Mouse (Mus musculus) cortical plate, adult 2 months (tissue): ENCODE data around the gene Aftph. TPM values are rescaled to one million over a fixed set of nuclear protein-coding genes. Genes with fewer than 3 reads are reported as not detected.
"Not testable (repeated sequence)": the region's sequence is repeated elsewhere in the genome, so short reads cannot be mapped to it uniquely, and the experiment has no call there.

Source experiments
- H3K27ac ChIP-seq: fragments of 200-500 bp; 2 replicates; pipeline ENCODE4 v1.5.1; 2012; ENCODE audit warnings: low read length, control low read depth, inconsistent platforms; ENCODE audit not compliant: insufficient read depth
- H3K4me1 ChIP-seq: fragments of 200-500 bp; 2 replicates; pipeline ENCODE4 v1.6.1; 2011; ENCODE audit warnings: low read length; ENCODE audit not compliant: control insufficient read depth, insufficient read depth
- H3K4me3 ChIP-seq: fragments of 200-500 bp; 2 replicates; pipeline ENCODE4 v1.5.1; 2011; ENCODE audit warnings: mild to moderate bottlenecking, low read length, control low read depth; ENCODE audit not compliant: insufficient read depth
- CTCF ChIP-seq: fragments of 200-500 bp; IDR thresholded peaks from 2 replicates; pipeline ENCODE4 v1.5.1; 2011; ENCODE audit warnings: mild to moderate bottlenecking, control low read depth, low read length; ENCODE audit not compliant: insufficient read depth; ENCODE audit errors: extremely low read depth
- POLR2A ChIP-seq: fragments of 200-500 bp; IDR thresholded peaks from 2 replicates; pipeline ENCODE4 v1.6.1; 2011; ENCODE audit warnings: mild to moderate bottlenecking, low read length, control low read depth; ENCODE audit not compliant: insufficient read depth; ENCODE audit errors: extremely low read depth
- polyA plus RNA-seq: library from polyadenylated mRNA; depleted of rRNA; stranded (reverse); fragments of >200 nt; gene quantifications from 2 replicates; pipeline ENCODE4 v1.2.3, GENCODE M21; 2012

The Aftph gene
- polyA plus RNA-seq, 1 experiment: 82.7 TPM

DNA sequence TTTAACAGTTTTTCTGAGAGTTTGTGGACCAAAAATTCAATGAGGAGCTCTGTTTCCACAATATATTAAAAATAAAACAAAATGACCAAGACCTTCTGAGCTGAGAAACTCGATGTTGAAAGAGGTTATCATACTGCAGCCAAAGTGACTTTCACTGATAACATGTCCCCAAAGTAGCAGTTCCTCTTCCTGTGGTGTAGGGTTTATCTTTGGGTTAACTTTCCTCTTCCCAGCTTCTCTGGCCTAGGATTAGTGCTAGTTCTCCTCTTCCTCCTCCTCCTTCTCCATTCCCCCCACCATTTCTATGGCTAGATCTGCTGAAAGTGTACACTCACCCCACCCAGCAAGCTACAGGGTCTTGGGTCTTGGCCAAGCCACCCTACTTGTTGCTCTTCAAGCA is 36.9 kb upstream of the Aftph start:
- H3K27ac ChIP-seq: no peak overlapping the region
- no peak overlapping the region for H3K4me3 ChIP-seq
- no peaks in the 10 kb centered on the region for H3K4me1 ChIP-seq
- TF ChIP-seq POLR2A: no peak

- no peak overlapping the region for H3K27ac ChIP-seq
- no peaks in the 10 kb centered on the region for H3K4me1 ChIP-seq
- no peak for TF ChIP-seq POLR2A
- no peak for TF ChIP-seq CTCF
- no peak overlapping the region for H3K4me3 ChIP-seq
Measured at GRCm38 (mm10) chr11:20776668-20777067, 35.3 kb upstream of the Aftph start.

DNA sequence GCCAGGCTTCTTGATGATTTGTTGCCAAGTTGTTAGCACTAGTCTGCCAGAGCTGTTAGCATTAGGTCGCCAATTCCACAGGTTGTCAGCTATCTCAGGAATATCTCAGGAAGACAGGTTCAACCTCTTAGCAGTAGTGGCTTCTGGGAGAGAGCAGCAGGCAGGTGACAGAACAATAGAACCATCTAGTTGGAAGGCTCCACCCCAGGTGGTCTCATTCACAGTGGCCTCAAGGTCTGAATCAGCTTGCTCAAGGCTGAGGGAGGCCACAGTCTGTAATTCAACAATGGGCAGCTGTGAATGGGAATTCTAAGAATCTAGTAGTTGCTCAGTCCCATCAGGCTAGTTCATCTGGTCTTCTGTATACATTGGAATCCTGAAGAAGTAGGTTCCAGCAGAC is 31.3 kb upstream of the Aftph start:
- TF ChIP-seq POLR2A (no peak), CTCF (no peak)
- Histone ChIP-seq H3K27ac (no peak overlapping the region), H3K4me1 (no peaks in the 10 kb centered on the region), H3K4me3 (no peak overlapping the region)

DNA sequence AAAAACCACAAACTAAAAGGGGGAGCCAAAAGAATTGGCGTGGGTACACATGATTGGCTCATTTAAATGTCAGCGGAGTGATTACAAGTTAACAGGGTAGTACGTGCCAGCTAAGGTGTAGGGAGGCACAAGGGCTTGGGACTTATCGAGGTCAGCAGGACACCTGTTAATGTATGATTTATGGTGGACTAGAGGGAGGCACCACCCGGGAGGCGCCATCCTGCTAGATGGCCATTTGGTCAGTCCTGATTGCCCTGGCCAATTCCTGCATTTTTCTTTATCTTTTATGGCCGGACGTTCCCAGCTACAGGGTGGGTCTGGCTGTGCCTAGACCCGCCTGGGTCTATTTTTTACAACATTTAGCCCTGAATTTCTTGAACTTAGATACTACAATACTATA is 30.4 kb upstream of the Aftph start:
- not testable (repeated sequence) for H3K4me1 ChIP-seq

DNA sequence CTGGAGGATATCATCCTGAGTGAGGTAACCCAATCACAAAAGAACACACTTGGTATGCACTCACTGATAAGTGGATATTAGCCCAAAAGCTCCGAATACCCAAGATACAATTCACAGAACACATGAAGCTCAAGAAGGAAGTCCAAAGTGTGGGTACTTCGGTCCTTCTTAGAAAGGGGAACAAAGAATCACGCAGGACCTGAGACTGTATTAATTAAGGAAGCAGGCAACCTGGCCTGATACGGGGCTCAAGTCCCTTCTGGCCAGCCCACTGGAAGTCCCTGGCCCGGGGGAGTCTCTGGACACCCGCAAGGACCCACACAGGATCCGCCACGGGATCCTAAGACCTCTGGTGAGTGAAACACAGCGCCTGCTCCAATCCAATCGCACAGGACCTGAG is 20.6 kb upstream of the Aftph start:
- H3K27ac ChIP-seq, H3K4me1 ChIP-seq, H3K4me3 ChIP-seq: not testable (repeated sequence)

More for the DNA sequence above, 30.4 kb upstream of the Aftph start:
- not testable (repeated sequence) for H3K4me3 ChIP-seq, H3K27ac ChIP-seq

- Histone ChIP-seq H3K27ac (no peak overlapping the region), H3K4me3 (no peak overlapping the region), H3K4me1 (no peaks in the 10 kb centered on the region)
- TF ChIP-seq POLR2A (no peak), CTCF (no peak)
Measured at GRCm38 (mm10) chr11:20750573-20750972, 9.2 kb upstream of the Aftph start.

- no peak for TF ChIP-seq POLR2A
- H3K27ac ChIP-seq: no peak overlapping the region
- no peaks in the 10 kb centered on the region for H3K4me1 ChIP-seq
- no peak overlapping the region for H3K4me3 ChIP-seq
Measured at GRCm38 (mm10) chr11:20743353-20743752, 2.0 kb upstream of the Aftph start.

- peak overlapping the region; percentile 95 for H3K27ac ChIP-seq
- no peaks in the 10 kb centered on the region for H3K4me1 ChIP-seq
- H3K4me3 ChIP-seq: peak overlapping the region; percentile 99
- TF ChIP-seq POLR2A (no peak), CTCF (no peak)
Measured at GRCm38 (mm10) chr11:20742361-20742897, 1.0 kb upstream of the Aftph start.

DNA sequence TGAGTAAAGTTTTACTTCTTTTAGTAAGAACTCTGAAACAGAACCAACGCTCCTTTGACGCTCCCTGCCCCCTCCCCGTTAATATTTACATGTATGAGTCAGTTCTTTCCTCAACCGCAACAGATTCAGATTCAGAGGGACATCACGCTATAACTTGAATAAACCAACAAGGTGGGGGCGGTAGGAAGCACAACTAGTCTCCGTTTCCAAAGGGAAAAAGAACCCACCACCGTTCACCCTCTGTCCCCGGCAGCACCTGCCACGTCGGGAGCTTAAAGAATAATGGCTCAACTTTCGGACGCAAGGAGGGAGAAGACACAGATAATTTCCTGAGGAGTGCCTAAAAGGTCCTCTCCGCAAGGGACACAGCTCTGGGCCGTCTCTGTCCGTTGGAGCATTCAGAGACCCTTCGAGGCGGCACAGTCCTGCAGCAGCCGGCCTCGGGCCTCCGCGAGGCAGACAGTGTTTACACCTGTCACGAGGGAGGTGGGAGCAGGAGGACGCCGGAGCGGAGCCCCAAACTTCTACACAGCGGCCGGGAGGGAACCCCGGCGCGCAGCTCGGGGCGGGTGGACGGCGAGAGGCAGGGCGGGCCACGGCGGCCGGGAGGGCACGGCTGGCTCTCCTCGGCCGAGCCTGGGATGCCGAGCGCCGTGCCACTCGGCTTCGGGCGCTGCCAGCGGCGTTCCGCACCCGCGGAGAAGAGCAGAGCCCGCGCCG is 748 bp downstream of the Aftph start:
- Histone ChIP-seq H3K27ac (peak overlapping the region; percentile 92), H3K4me3 (peak overlapping the region; percentile 99), H3K4me1 (no peaks in the 10 kb centered on the region)
- TF ChIP-seq CTCF (no peak), POLR2A (no peak)

DNA sequence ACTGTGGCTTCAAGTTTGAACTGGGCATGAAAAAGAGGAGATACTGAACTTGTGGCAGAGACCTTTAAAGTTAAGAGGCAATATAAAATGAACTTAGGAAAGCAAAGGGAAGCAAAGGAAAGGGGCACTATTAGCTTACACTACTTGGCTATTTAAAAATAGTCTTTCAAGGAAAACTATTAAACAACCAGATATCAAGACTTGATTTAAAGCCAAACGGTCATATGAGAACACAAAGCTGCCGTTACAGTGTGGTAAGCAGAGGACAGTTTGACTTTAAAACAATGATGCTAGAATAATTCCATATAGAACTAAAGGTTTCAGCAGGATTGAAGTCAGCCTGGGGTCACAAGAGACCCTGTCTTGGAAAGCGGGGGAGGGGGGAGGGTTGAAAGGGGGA is 7.3 kb downstream of the Aftph start:
- Histone ChIP-seq H3K27ac (peak overlapping the region; percentile 35), H3K4me1 (no peaks in the 10 kb centered on the region; the same call in 1 of the 2 replicates), H3K4me3 (no peak overlapping the region)
- TF ChIP-seq POLR2A (no peak), CTCF (no peak)

DNA sequence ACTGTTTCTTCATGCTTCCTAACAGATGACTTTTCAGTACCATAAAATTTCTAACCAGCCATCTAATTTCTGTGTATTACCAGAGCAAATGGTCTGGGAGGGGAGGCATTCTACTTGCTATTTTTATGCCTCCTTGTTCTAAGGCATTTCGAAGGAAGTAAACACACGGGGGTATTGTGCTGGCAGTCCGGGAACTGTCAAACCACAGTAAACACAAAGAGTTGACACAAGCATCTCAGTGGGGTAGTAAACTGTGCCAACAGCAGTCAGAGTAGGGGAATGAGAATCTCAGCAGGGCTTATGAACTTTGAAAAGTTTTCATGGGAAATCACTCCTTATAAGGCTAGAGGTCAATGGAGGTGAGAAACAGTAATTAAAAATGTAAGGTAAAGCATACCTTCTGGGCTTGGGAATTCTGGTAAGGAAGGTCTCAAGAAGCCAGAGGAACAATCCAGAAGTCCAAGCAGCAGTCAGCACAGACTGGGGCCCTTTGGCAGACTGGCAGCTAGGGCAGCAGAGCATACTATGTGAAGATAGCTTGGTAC is 7.8 kb downstream of the Aftph start:
- TF ChIP-seq POLR2A: no peak
- no peak for TF ChIP-seq CTCF
- H3K27ac ChIP-seq: peak overlapping the region; percentile 35
- no peaks in the 10 kb centered on the region; the same call in 1 of the 2 replicates for H3K4me1 ChIP-seq
- H3K4me3 ChIP-seq: no peak overlapping the region

GRCm38 (mm10) chr11:20729403-20729802 is 12.0 kb downstream of the Aftph start:
- H3K27ac ChIP-seq: no peak overlapping the region
- TF ChIP-seq POLR2A (no peak), CTCF (no peak)
- no peak overlapping the region for H3K4me3 ChIP-seq
- H3K4me1 ChIP-seq: no peaks in the 10 kb centered on the region; the same call in 1 of the 2 replicates
